Mouse (Mus musculus): Measurements from ENCODE around the gene Cdc42bpg.

- TF ChIP-seq CTCF (IDR thresholded peaks at IDR 0.05; ENCODE audit: low read depth) (no peak), EP300 (IDR thresholded peaks at IDR 0.05; ENCODE audit: low read depth) (no peak)
Measured at GRCm38 (mm10) chr19:6264200-6264599, 42.1 kb upstream of the Cdc42bpg start.
